Mouse (Mus musculus) frontal cortex, postnatal 25 days (tissue): Measurements from ENCODE around the gene Tgfb1i1.

Experiments
- DNase-seq, 2 experiments: peaks; one replicate each; pipeline ENCODE4 v3.0.0; 2022; ENCODE audit warnings: low spot score in 2 of 2

The Tgfb1i1 gene

DNA sequence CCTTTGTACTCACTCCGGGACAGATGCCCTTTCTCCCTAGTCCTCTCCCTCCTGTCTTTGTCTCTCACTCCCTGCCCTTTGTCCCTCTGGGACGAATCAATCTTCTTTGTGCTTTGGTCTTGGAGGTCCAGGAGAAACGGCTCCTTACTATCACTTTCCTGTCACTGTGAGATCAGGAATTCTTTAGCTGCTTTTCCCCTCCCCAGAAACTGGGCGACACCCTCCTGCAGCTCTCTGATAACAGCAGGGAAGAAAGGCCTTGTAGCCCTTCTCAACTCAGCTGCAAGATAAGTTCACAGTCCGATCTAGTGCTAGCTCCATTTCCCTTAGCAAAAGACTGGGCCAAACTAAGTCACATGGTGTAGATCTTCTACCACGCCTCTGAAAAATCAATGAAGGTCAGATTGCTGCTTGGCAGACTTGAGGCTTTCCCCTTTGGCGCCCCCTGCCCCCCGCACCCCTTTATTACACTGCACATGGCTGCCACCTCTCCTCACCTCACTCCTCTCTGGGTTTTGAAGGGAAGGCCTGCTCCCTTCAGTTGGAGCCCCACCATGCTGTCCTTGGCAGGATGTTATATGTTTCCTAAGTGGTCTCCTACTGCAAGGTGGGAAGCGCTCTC, 42.4 kb downstream of the Tgfb1i1 start:
- DNase-seq, result no peak

DNA sequence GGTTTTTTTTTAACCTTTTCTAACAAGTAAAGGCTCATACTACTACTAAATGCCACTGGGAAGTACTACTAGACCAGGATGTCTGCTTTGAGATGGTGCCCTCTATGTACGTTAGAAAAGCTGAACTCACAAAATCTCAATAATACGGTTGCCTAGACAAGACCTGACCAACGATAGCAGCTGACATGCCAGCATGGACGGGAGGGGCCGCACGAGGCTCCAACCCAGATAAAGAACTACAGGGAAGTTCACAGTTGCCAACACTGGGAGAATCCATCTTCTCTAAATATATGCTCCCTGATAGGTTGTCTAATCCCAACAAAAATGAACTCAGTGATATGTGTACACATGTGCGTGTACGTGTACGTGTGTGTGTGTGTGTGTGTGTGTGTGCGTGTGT, 48.2 kb downstream of the Tgfb1i1 start:
- no peak for DNase-seq

DNA sequence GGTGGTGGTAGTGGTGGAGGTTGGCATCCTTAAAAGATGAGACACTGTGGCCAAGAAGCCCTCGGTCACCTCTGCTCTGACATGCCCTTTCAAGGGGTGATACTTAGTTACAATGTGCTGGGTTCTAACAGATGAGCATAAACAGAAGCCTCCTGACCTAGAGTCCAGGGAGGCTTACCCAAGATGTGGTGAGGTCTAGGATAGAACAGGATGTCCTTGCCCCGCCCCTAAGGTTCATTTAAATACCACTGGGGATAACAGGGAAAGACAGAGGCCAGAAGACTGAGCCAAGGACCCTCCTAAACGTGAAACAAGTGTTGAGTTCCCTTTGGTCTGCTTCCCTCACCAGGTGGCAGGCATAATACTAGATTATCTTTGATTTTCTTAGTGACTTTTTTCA, 49.9 kb downstream of the Tgfb1i1 start:
- no peak for DNase-seq

DNA sequence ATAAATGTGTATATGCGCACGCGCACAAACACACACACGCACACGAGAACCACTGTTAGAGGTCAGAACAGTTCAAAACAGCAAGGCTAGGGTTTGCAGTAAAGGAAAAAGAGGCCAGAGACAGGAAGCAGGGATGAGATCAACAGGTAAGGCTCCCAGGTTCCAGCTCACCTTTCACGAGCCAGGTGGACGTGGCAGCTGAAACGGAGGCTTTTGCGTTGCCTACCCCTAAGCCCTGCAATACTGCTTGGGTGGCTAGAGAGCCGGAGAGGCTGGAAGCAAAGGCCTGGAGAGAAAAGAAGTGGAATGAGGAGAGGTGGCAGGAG, 50.6 kb downstream of the Tgfb1i1 start:
- no peak for DNase-seq

DNA sequence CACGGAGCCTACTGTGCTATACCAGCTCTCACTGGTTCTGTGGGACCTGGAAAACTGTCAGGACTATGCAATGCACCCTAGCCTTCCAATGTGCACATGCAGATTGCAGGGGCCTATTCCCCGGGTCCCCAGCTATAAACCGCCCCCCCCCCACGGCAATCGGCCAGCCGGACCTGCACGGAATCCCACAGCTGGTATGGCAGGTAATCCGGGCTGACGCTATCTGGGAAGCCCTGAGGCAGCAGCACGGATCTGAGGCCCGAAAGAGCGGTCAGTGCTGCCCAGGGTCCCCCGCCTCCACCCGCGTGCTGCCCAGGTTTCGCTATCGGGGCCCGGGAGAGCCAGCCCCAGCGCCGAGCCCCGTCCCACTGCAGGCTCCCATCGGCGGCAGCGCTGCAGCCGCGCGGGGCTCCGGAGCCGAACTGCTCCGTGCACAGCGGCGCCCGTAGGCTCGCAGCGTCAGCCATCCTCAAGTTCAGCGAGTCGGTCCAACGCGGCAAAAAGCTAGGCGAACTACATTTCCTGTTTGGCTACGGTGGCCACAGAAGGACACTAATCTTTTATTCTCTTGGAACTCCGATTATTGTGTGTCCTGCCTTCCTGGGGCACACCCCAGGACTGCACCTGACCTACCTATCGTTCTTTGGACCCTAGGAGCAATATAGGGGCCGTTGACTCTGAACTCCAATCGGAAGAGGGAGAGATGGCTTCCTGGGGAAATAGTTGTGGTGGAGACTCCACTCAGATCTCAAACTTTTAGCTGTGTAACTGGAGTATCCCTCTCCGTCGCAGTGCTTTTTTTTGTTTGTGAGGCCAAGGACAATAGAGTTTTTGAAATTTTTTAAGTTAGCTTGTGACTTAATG, 51.2 kb downstream of the Tgfb1i1 start, which contains the start of gene BC017158:
Gene BC017158, minus strand, starts transcription at position 554 of the 864 bp plus-strand sequence.
- peak; percentile 51 to 61 for DNase-seq

DNA sequence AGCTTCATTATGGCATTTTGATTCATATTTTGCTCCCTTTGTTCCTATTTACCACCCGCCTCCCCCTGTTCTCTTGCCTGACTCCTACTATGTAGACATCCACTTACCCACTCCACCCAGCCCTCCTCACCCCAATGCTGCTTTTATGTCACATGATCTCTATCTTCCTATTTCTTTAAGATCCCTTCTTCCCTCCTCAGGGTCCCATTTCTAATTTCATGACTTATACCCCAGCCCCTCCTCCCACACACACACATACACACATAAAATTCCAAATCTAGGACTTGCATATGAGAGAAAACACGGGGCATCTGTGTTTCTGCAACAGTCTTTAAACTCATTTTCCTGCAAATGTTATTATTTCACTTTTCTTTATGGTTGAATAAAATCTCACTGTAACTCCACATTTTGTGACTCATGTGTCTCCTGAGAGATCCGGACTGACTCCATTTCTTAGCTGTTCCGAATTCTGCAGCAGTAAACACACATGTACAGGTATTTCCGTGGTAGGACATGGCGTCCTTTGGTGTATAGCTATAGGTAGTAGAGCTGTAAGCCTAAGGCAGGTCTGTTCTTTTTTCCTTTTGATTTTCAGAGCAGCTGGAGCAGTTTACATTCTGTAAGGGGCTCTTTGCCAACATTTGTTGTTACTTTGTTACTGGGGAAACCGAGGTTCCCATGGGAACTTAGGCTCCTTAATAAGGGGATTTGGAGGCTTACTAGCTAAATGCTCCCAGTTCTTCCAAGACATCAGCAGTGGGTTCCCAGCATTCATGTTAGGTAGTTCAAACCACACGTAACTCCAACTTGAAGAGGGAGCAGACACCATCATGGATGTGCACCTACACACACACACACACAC, 52.1 kb downstream of the Tgfb1i1 start:
- DNase-seq, result no peak

DNA sequence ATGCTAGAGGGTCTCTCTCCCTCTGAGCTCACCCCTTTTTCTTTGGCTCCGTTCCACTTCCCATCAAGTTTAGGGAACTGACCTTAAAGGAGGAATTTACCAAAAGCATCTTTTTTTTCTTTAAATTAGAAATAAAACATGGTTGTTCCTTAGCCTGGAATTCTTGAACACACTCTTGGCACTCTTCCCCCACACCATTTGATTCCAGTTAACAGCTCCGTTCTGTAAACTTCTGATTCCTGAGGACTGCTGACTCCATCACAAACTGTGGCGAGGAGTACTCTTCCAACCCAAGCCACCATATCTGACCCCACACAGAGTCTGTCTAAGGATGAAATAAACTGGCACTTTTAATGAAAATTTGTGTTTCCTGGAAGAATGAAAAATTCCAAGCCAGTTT, 54.3 kb downstream of the Tgfb1i1 start:
- no peak for DNase-seq

DNA sequence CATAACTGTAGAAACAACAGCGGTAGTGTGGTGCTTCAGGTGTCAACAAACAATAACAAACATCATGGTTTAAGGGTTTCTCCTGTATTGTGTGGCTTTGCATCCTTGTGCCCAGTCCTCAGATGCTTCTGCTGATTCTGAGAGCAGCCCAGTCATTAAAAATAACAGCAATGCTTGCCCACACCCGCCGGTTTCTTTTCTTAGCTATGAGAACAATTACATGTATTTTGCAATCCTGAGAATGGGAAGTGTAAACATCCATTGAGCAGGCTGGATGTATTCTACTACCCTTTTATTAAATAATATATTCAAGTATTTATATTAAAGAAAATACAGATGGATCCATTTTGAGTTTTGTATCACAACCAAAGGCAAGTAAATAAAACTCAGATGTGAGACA, 55.5 kb downstream of the Tgfb1i1 start:
- no peak for DNase-seq

DNA sequence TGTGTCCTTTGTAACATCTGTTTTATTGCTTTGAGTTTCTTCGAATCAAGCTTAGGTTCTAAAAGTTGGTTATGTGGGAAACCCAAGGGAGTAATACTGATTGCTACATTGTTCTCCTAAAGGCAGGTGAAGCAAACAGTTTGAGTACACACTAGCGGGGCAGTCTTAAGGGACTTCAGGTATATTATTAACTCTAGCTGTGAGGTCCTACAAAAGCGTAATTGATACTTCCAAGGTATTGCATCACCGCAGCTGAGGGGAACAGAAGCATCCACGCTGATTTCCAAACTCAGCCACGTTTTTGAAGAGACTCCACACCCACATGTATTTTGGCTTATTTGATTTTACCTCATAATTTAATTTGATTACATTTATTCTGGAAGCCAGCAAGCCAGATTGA, 57.6 kb downstream of the Tgfb1i1 start:
- DNase-seq, result no peak

DNA sequence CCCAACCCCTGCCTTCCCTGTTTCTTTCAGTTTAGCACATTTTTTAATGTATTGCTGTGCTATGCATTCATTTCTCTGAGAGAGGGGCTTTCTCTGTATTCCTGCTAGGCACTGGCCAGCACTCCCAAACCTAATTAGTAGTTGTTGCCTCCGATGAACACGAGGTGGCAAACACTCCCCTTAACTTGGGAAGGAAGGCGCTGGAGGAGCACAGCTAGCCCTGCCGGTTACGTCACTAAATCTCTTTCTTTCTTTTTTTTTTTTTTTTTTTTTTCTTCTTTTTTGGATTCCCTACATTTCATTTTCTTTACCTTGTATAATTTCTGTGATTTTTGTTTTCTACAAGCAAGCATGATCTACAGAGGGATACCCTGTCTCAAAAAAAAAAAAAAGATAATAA, 58.3 kb downstream of the Tgfb1i1 start:
- DNase-seq, result no peak
